Mouse (Mus musculus) erythroblast, embryonic 14.5 days (primary cell): ENCODE measurements around the gene Capn7.

Source experiments
- GATA1 ChIP-seq: IDR thresholded peaks from 2 replicates; pipeline ENCODE4 v1.6.1; 2012; ENCODE audit warnings: low read length, inconsistent platforms, mixed read lengths
- TAL1 ChIP-seq: IDR thresholded peaks from 3 replicates; pipeline ENCODE4 v1.6.1; 2012; ENCODE audit warnings: low read length, inconsistent platforms, mixed read lengths

DNA sequence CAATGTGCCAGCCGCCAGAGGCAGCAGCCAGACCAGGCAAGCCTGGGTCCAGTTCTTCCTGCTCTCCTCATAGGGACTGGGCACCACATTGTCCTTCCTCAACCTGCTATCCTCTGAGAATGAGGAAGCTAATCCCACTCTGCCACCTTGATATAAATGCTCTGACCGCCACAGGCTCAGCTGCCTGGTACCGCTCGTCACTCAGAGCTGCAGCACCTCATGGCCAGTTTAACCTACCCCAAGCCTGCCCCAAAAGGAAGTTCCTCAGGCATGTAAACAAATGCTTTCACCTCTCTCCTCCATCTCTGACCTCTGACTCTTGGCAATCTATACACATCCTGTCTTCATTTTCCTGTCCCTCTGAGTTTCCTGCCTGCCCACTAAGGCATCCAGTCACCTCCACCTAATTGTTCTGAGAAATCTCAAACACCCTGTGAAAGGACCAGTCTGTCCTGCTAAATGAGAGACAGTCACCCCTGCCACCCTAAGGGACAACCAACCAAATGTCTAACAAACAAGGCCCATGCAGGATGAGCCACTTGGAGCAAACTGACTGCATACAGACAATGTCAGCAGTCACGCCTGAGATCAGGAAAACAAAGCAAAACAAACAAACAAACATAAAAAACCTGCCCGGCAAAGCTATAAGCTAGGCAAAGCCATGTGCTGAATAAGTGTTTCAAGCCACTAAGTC is 71.6 kb downstream of the Capn7 start:
- no peak for TF ChIP-seq TAL1
- no peak for TF ChIP-seq GATA1
